Mouse (Mus musculus): ENCODE results near the gene Mafg.

Gene Mafg

DNA sequence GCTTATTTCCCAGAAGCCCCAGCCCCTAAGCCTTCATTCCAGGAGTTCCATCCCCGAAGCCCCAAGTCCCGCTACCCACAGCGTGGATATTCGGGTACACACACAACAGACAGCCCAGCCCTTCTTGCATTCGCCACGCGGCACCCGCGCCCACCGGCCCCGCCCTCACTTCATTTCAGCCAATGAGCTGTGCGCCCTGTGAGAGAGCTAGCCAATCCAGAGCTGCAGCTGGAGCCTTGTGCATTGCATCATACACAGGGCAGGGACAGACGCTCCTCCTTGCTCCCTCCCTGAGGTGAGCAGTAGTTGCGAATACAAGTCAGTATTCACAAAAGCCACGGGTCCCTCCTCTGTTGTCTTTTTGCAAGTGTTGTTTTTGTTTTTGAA lies 10.2 kb upstream of the Mafg start, which contains the start of gene Pycr1:
Gene Pycr1 (minus strand): TSS at position 169 of the 387 bp plus-strand sequence.
- DNase-seq (ENCODE audit: low read depth), result peak; percentile 92

DNA sequence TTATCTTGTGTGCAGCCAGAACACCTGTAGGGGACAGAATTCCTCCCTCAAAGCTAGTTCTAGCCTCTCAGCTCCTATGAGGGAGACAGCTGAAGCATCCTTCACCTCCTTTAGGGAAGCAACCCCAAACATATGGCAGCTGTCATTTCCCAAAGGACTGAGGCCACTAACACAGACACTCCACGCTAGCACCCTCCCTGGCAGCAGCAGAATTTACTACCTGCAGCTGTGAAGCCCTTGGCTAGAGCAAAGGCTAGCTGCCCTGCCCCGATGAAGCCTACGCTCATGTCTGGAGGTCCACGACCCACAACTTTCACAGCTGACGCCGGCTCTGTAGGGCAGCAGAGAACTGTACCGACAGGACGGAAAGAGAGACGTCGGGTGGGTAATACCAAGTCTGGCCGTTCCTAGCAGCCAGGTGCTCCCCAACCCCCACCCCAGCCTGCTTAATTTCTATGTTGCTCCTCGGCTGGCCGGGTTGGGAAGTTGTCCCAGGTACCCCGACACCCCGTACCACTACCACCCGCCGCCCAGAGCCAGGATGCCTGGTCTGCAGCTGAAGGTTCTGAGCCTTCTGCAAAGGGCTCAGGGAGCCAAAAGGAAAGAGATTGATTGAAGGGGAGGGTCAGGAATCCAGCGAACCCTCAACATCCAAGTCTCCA lies 9.7 kb upstream of the Mafg start:
- DNase-seq (ENCODE audit: low read depth), result no peak

DNA sequence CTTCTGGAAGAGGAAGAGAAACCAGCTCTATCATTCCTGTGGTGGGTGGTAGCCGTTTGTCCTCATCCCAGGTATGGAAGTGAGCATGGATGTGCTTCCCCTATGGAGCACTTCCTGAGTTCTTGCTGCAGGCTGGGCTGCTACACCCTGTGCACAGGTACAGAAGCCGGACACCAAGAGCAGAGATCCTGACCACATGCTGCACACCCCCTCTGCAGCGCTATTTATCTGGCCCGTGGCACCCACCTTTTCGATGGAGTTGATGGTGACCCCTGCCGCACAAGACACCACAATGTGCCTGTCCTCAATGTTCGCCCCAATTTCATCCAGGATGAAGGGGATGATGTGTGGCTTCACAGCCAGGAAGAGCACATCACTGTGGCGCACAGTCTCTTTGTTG lies 8.5 kb upstream of the Mafg start:
- no peak for DNase-seq (ENCODE audit: low read depth)

GRCm38 (mm10) chr11:120641255-120641654 lies 7.9 kb upstream of the Mafg start:
- no peak for DNase-seq (ENCODE audit: low read depth)

GRCm38 (mm10) chr11:120634810-120635209 lies 1.4 kb upstream of the Mafg start:
- no peak for DNase-seq (ENCODE audit: low read depth)

GRCm38 (mm10) chr11:120632559-120633519 lies 561 bp downstream of the Mafg start:
- no peak for DNase-seq (ENCODE audit: low read depth)

DNA sequence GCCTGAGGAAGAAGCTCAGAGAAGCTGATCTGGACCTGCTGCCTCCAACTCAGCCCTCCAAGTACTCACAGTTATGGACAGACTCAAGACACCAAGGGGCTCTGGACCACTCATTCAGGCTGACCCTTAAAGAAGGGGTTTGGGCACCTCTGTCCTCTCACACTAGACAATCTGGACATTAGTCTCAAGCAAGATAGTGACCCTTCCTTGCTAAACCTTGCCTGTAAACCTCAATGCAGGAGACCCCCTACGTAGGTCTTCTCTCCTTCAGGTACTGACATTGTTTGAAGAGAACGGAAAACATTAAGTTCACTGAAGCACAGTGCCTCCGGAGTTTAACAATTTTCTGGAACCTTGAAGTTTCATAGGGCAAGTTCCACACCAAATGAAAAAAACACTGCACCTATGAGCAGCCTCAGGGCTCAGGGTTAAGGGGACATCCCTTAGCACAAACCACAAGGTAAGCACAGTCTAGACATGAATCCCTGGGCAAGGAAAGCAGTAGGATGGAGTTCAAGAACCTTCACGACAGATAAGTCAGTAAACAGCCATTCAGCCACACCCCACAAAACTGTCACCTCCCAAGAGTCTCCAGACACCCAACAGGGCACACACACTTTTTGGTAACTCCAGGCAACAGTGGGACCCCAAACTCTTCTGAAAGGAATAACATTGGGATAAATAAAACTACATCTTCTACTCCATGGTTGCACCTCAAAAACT lies 1.5 kb downstream of the Mafg start:
- DNase-seq (ENCODE audit: low read depth), result peak; percentile 66

- no peak for DNase-seq (ENCODE audit: low read depth)
These were observed 2.3 kb downstream of the Mafg start for GRCm38 (mm10) chr11:120630881-120631725.

GRCm38 (mm10) chr11:120630401-120630871 lies 3.0 kb downstream of the Mafg start:
- no peak for DNase-seq (ENCODE audit: low read depth)

DNA sequence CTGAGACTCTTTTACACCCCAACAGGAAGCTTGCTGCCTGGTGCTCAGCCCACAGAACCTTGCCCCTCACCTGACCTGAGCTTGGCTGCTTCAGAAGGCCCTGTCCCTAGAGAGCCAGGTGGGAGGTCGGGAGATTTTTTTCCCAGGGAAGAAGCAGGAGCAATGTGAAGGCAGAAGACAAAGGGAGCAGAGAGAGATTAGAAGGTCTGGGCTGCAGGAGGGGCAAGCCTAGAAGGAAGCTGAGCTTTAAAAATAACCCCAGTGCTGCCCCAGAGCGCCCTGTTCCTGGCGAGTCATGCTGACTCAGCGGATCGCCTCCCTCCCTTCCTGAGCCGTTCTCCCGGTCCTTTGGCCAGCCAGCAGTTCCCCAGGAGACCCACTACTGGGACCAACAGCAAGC lies 3.5 kb downstream of the Mafg start:
- no peak for DNase-seq (ENCODE audit: low read depth)

- DNase-seq (ENCODE audit: low read depth), result no peak
These were observed 4.1 kb downstream of the Mafg start for GRCm38 (mm10) chr11:120629341-120629730.

DNA sequence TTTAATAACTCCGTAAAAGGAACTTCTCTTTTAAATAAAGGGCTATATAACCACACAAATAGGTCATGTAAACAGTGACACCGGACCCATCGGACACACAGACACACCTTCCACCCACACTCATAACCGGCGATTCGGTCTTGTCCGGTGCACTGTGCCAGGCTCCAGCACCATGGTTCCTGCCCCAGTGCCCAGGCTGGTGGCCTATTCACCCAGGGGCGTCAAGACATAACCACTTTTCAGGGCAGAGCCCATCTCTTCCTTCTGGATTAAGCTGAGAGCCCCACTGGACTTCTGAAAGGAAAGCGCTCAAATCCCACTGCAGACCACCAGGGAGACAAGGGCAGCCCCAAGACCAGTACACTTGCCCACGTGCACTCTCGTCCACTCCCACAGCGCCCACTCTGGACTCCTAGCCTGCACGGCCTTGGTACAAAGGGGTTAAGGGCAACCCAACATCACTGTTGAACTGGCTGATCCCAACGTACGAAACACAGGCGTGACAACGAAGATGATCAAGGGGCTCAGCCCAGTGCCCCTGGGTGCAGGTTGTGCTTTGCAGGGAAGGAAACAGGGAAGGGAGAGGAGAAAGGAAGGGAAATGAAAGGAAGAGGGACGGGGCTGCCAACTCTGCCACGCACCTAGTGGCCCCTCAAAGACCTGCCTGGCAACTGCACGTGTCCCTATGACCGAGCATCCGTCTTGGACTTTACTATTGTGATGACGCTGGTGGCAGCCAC lies 4.6 kb downstream of the Mafg start:
- no peak for DNase-seq (ENCODE audit: low read depth)

DNA sequence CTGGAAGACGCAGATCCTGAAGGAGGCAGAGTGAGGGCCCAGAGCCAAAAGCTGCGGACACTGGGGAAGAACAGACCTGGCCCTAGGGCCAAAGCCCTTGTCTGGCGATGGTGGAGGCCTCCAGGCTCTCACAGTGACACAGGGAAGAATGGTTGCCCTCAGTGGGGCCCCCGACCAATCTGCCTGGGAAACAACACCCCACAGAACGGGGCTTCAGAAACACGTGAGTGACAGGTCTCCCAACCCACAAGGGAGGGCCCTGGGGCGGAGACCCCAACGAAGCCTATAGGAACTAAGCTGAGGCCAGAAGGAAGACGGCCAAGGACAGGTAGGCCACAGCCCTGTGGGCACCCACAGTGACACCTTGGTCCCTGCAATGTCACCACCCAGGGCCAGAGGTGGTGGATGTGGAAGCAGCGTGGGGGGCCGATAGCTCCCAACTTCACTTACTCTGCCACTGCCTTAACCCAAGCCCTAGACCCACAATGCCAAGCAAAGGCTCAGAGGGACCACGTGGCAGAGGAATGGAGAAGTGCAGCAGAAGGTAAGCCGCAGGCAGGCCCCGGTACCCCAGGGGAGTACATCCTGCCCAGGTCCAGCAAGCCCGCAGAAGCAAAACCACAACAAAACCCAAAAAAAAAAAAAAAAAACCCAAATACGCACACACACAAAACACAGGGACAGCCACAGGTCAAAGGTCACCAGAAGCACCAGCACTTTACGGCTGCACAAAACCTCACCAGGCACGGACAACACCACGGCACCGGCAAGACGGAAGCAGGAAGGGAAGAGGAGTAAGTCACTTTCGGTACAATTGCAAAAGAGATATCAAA lies 5.7 kb downstream of the Mafg start:
- DNase-seq (ENCODE audit: low read depth), result no peak

DNA sequence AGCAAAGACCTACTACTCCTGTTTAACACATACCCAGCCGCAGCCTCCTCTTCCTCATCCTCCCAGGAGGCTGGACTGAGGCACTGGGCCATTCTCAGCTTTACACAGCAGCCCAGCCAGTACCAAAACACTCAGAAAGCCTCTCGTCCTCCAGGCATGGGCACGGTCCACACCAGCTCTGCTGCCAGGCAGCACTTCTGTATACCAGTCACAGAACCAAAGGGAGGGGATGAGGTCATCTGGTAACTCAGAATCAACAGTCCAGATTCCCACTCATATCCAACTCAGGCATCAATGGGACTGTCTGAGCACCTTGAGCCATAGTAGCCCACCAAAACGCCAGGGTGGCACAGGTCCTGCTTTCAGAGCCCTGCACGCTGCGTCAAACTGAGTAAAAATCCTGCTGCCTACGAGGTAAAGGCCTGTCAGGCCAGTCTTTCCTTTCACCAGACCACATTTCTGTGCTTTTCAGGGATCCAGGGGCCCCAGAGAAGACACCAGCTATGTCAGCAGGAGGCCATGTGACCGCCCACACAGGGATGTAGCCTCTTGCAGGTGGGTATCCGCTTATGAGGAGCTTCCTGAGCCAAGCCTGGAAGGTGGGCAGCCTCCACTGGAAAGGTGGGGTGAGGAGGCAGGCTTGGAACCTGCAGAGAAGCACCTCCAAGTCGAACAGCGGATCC lies 6.5 kb downstream of the Mafg start:
- no peak for DNase-seq (ENCODE audit: low read depth)

- DNase-seq (ENCODE audit: low read depth), result no peak
These were observed 8.1 kb downstream of the Mafg start, which contains the start of gene Sirt7 for GRCm38 (mm10) chr11:120625152-120625775. Sirt7 (minus strand) TSS chr11:120625240.

DNA sequence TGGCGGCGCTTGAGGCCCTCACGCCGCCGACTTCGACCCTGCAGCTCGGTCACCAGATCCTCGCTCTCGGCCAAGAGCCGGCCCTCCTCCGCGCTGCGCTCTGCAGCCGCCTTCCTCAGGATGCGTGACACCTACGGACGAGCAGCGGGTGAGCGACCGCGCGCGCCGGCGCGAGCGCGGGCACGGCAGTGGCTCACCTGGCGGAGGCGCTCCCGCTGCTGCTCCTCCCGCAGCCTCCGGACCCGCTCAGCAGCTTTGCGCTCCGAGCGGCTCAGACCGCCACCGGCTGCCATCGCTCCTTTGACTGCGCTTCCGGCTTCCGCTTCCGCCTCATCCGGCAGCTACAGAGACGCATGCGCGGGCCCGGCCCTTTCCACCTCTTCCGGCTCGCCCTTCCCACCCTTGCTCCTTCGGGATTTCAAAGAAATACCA lies 8.7 kb downstream of the Mafg start:
- peak; percentile 78 for DNase-seq (ENCODE audit: low read depth)

DNA sequence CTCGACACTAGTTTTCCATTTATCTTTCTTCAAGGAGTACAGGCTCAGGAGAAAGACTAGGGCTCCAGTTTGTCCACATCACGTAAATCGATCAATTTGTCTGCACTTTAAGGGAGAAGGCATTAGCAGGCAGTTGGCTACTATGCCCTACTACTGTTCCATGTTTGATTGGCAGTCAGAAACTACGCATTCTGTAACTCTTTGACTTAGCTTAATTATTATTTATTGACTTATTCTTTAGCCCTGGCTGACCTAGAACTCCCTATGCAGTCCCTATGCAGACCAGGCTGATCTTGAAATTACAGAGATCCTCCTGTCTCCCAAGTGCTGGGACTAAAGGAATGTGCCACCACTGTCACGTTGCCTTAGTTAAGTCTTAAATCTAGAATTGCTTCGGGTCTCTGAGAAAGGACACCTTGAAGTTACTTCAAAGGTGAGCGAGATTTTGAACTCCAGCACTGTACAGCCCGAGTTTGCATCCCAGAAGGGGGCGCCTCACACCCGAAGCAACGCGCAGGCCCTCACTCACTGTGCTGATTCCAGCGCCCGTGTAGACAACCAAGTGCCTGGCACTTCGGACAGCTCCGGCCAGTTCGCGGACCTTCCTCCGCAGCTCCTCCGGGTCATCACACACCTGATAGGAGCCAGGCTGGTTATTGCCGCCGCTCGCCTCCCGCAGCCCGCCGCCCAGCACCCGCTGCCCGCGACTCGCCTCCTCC lies 9.3 kb downstream of the Mafg start:
- DNase-seq (ENCODE audit: low read depth), result peak; percentile 63

- no peak for DNase-seq (ENCODE audit: low read depth)
These were observed 10.6 kb downstream of the Mafg start for GRCm38 (mm10) chr11:120622805-120623204.
